Mouse (Mus musculus) hindbrain, embryonic 10.5 days (tissue): ENCODE data around the gene Evx1. TPM values are rescaled to one million over a fixed set of nuclear protein-coding genes. Genes with fewer than 3 reads are reported as not detected.
A peak's percentile ranks its signal among the peaks of the same experiment; 100 is the strongest.
"Not testable (repeated sequence)": the region's sequence is repeated elsewhere in the genome, so short reads cannot be mapped to it uniquely, and the experiment has no call there.

Experiments
- DNase-seq: peaks from one replicate; pipeline ENCODE4 v3.0.0-alpha.2; 2017; ENCODE audit warnings: low spot score
- H3K27ac ChIP-seq: fragments of 300-500 bp; sonication (generic); 2 replicates; pipeline ENCODE4 v1.5.1; 2016; ENCODE audit warnings: mild to moderate bottlenecking, moderate library complexity
- H3K27me3 ChIP-seq: fragments of 300-500 bp; sonication (generic); 2 replicates; pipeline ENCODE4 v1.6.1; 2016; ENCODE audit warnings: mild to moderate bottlenecking; ENCODE audit not compliant: poor library complexity, insufficient read depth, severe bottlenecking
- H3K36me3 ChIP-seq: fragments of 300-500 bp; sonication (generic); 2 replicates; pipeline ENCODE4 v1.6.1; 2016; ENCODE audit warnings: mild to moderate bottlenecking, moderate library complexity
- H3K4me1 ChIP-seq: fragments of 300-500 bp; sonication (generic); replicated peaks from 2 replicates; pipeline ENCODE4 v1.6.1; 2016; ENCODE audit warnings: mild to moderate bottlenecking
- H3K4me3 ChIP-seq: fragments of 300-500 bp; sonication (generic); 2 replicates; pipeline ENCODE4 v1.5.1; 2016; ENCODE audit warnings: mild to moderate bottlenecking, moderate library complexity
- H3K9me3 ChIP-seq: fragments of 300-500 bp; sonication (generic); 2 replicates; pipeline ENCODE4 v1.6.1; 2016; ENCODE audit warnings: mild to moderate bottlenecking, moderate library complexity
- WGBS: fragments of 180-500 bp; shearing (Covaris S2); methylation state at CpG from one replicate; pipeline ENCODE4 v1.1.7; 2016; 5-methylcytosine and 5-hydroxymethylcytosine counted together
- polyA plus RNA-seq: library from polyadenylated mRNA; unstranded; fragments of >200 nt; fragmentation: Nextera tagmentation; extraction: Ambion mirVana; gene quantifications from 2 replicates; pipeline ENCODE4 v1.2.1, GENCODE M21; 2016

The Evx1 gene
- polyA plus RNA-seq, 1 experiment from 2014 or later, result 4.3 TPM

- H3K4me1 ChIP-seq, result peaks cover 23% of the 10 kb centered on the region
- no peak overlapping the region for H3K4me3 ChIP-seq
- H3K27me3 ChIP-seq, result peaks cover 99% of the 10 kb centered on the region
- 2% methylated on average over 17 of the region's 17 CpGs for WGBS
- H3K36me3 ChIP-seq, result no peaks in the 10 kb centered on the region
- no peaks in the 10 kb centered on the region for H3K9me3 ChIP-seq
- DNase-seq, result peak; percentile 53
- no peak overlapping the region for H3K27ac ChIP-seq
Measured at GRCm38 (mm10) chr6:52319956-52320690, 6.8 kb downstream of the Evx1 start.

- Histone ChIP-seq H3K4me3 (no peak overlapping the region), H3K36me3 (no peaks in the 10 kb centered on the region), H3K9me3 (no peaks in the 10 kb centered on the region), H3K27ac (no peak overlapping the region), H3K4me1 (peaks cover 20% of the 10 kb centered on the region), H3K27me3 (peaks cover 99% of the 10 kb centered on the region)
- peak; percentile 26 for DNase-seq
- WGBS, result 6% methylated on average over 12 of the region's 12 CpGs
Measured at GRCm38 (mm10) chr6:52320966-52321825, 7.9 kb downstream of the Evx1 start.

- no peak for DNase-seq
- WGBS, result 1% methylated on average over 21 of the region's 21 CpGs
- no peak overlapping the region for H3K4me3 ChIP-seq
- H3K36me3 ChIP-seq, result no peaks in the 10 kb centered on the region
- H3K4me1 ChIP-seq, result peaks cover 13% of the 10 kb centered on the region
- H3K27me3 ChIP-seq, result peaks cover 99% of the 10 kb centered on the region
- no peaks in the 10 kb centered on the region for H3K9me3 ChIP-seq
- H3K27ac ChIP-seq, result peak overlapping the region; percentile 29; the same call in 1 of the 2 replicates
Measured at GRCm38 (mm10) chr6:52321826-52322315, 8.6 kb downstream of the Evx1 start.

GRCm38 (mm10) chr6:52322721-52323215 lies 9.5 kb downstream of the Evx1 start:
- Histone ChIP-seq H3K27ac (no peak overlapping the region), H3K4me3 (no peak overlapping the region)
- WGBS, result 1% methylated on average over 16 of the region's 16 CpGs

DNA sequence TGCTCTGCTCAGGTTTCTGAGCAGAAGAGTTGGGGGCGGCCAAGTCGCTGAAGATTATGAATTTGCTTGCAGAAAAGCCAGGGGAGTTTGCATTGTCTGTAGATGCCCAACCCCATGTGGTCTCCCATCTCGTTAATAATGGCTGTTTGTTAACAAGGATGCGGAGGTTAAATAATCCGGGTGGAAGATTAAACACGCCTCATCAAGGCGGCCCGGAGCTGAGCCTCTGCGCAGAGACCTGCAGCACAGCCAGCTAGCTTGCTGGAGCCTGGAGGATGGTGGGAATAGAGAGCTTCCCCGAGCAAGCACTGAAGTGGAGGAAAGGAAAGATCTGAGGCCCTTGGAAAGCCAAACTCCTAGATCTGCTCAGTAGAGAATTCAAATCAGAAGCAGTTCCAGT lies 10.0 kb downstream of the Evx1 start:
- DNase-seq, result no peak
- H3K27me3 ChIP-seq, result peaks cover 98% of the 10 kb centered on the region
- H3K9me3 ChIP-seq, result no peaks in the 10 kb centered on the region
- peaks cover 3% of the 10 kb centered on the region; the same call in 1 of the 2 replicates for H3K4me1 ChIP-seq
- WGBS, result 2% methylated on average over 10 of the region's 10 CpGs
- H3K27ac ChIP-seq, result no peak overlapping the region
- no peaks in the 10 kb centered on the region for H3K36me3 ChIP-seq
- H3K4me3 ChIP-seq, result no peak overlapping the region

More at GRCm38 (mm10) chr6:52322721-52323215, 9.5 kb downstream of the Evx1 start:
- peaks cover 98% of the 10 kb centered on the region for H3K27me3 ChIP-seq
- H3K4me1 ChIP-seq, result peaks cover 6% of the 10 kb centered on the region; the same call in 1 of the 2 replicates
- H3K9me3 ChIP-seq, result no peaks in the 10 kb centered on the region
- no peak for DNase-seq
- H3K36me3 ChIP-seq, result no peaks in the 10 kb centered on the region

DNA sequence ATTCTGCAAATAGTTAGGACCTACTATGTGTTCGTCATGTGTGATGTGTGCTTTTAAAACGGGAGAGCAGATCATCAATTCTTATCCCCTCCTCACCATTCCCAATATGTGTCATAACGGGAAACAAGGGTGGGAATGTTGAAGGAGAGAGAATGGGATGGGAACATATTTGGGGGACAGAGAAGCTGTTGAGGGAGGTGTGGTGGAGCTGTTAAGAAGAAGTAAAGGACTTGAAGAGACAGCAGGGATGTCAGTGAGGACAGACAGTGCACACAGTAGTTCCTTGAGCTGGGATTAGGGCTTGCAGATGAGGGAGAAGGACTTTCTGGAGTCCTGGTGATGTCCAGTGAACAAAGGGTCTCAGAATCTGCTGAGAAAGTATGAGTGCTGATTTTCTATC lies 10.8 kb downstream of the Evx1 start:
- Histone ChIP-seq H3K4me1 (peaks cover 3% of the 10 kb centered on the region; the same call in 1 of the 2 replicates), H3K36me3 (no peaks in the 10 kb centered on the region), H3K27me3 (peaks cover 98% of the 10 kb centered on the region), H3K4me3 (no peak overlapping the region), H3K27ac (no peak overlapping the region), H3K9me3 (no peaks in the 10 kb centered on the region)
- 34% methylated on average over 3 of the region's 3 CpGs for WGBS
- DNase-seq, result no peak

DNA sequence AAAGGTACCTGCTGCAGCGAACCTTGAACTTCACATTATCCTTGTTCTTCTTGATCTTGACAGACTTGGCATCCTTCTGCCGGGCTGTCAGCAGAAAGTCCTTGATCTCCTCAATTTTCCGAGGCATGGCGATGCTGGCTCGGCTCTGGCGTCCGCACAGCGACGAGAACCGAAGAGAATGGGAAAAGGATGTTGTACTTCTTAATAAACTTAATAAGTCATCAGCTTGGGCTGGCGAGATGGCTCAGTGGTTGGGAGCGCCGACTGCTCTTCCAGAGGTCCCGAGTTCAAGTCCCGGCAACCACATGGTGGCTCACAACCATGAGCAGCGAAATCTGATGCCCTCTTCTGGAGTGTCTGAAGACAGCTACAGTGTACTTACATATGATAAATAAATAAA lies 33.5 kb downstream of the Evx1 start:
- not testable (repeated sequence) for H3K4me3 ChIP-seq, DNase-seq, H3K9me3 ChIP-seq, H3K4me1 ChIP-seq, H3K36me3 ChIP-seq, H3K27me3 ChIP-seq, H3K27ac ChIP-seq
- 93% methylated on average over 16 of the region's 16 CpGs for WGBS

GRCm38 (mm10) chr6:52366021-52366420 lies 52.7 kb downstream of the Evx1 start:
- Histone ChIP-seq H3K36me3 (no peaks in the 10 kb centered on the region), H3K9me3 (no peaks in the 10 kb centered on the region), H3K4me3 (no peak overlapping the region), H3K4me1 (peaks cover 31% of the 10 kb centered on the region), H3K27me3 (0 out of 2 replicates have a peak, but pooled peaks cover 13% of the 10 kb centered on the region), H3K27ac (peak overlapping the region; percentile 19)
- 78% methylated on average over 2 of the region's 2 CpGs for whole genome bisulfite sequencing
- no peak for DNase-seq

DNA sequence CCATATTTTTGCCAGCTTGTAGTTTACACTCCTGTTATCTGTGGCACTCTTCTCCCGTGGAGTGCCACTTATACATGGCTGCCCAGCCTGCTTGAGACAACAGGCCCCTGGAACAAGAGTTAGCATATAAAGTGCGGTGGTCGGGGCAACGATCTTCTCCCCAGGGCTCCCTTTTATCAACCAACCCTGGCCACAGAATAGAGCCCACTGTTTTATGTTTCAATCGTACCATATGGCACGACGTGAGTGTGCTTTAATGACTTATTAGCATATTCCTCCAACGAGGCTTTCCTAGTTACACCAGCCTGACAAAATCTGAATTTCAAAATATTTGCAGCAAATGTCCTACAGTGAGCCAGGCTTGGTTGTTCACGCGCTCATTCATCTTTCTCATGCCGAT lies 53.2 kb downstream of the Evx1 start:
- Histone ChIP-seq H3K27ac (peak overlapping the region; percentile 80), H3K36me3 (no peaks in the 10 kb centered on the region), H3K9me3 (no peaks in the 10 kb centered on the region), H3K27me3 (0 out of 2 replicates have a peak, but pooled peaks cover 13% of the 10 kb centered on the region), H3K4me1 (peaks cover 31% of the 10 kb centered on the region), H3K4me3 (no peak overlapping the region)
- DNase-seq, result peak; percentile 17
- WGBS, result 51% methylated on average over 11 of the region's 11 CpGs

DNA sequence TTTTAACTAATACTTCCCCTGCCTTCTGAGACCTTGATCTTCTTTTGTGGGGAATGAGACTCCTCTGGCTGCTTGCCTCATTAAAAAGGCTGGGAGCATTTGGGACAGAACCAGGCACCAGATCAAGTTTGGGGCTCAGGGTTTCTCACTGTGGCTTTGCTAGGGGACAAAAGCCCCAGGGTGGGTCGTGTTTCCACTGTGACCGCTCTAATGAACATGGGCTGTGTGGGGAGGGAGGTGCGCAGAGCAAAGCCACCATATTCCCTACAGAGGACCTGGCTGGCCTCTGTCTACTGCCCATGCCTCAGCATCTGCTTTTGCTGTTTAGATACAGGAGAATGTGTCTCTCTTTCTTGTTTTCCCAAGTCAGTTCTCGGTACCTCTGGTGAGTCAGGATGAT lies 53.8 kb downstream of the Evx1 start:
- H3K27me3 ChIP-seq, result 0 out of 2 replicates have a peak, but pooled peaks cover 13% of the 10 kb centered on the region
- H3K27ac ChIP-seq, result peak overlapping the region; percentile 80
- peak; percentile 6 for DNase-seq
- H3K9me3 ChIP-seq, result no peaks in the 10 kb centered on the region
- 72% methylated on average over 4 of the region's 4 CpGs for WGBS
- no peaks in the 10 kb centered on the region for H3K36me3 ChIP-seq
- H3K4me1 ChIP-seq, result peaks cover 31% of the 10 kb centered on the region
- H3K4me3 ChIP-seq, result no peak overlapping the region
